Mouse (Mus musculus) stomach, postnatal 0 days (tissue): ENCODE results near the gene Stum. TPM values are rescaled to one million over a fixed set of nuclear protein-coding genes. Genes with fewer than 3 reads are reported as not detected.

Experiments used
- ATAC-seq: fragments of 200-750 bp; cut with Nextera tagmentation; 2 replicates; pipeline ENCODE4 v1.8.0; 2017; ENCODE audit not compliant: low FRiP score, low TSS enrichment
- DNase-seq: peaks from one replicate; pipeline ENCODE4 v3.0.0-alpha.2; 2016; ENCODE audit warnings: low spot score
- H3K27ac ChIP-seq: fragments of 300-500 bp; sonication (generic); replicated peaks from 2 replicates; pipeline ENCODE4 v1.5.1; 2014; ENCODE audit warnings: mild to moderate bottlenecking, control low read depth
- H3K27me3 ChIP-seq: fragments of 300-500 bp; sonication (generic); 2 replicates; pipeline ENCODE4 v1.6.1; 2014; ENCODE audit warnings: low read length; ENCODE audit not compliant: control insufficient read depth, insufficient read depth
- H3K36me3 ChIP-seq: fragments of 300-500 bp; sonication (generic); 2 replicates; pipeline ENCODE4 v1.6.1; 2014; ENCODE audit warnings: low read length, mixed read lengths; ENCODE audit not compliant: control insufficient read depth, insufficient read depth
- H3K4me1 ChIP-seq: fragments of 300-500 bp; sonication (generic); replicated peaks from 2 replicates; pipeline ENCODE4 v1.6.1; 2014; ENCODE audit warnings: antibody characterized with exemption; ENCODE audit not compliant: control insufficient read depth, insufficient read depth
- H3K4me2 ChIP-seq: fragments of 300-500 bp; sonication (generic); replicated peaks from 2 replicates; pipeline ENCODE4 v1.6.1; 2014; ENCODE audit warnings: low read depth, mild to moderate bottlenecking, control low read depth, moderate library complexity
- H3K4me3 ChIP-seq: fragments of 300-500 bp; sonication (generic); 2 replicates; pipeline ENCODE4 v1.5.1; 2014; ENCODE audit warnings: low read depth, low read length, control low read depth
- H3K9ac ChIP-seq: fragments of 300-500 bp; sonication (generic); 2 replicates; pipeline ENCODE4 v1.6.1; 2014; ENCODE audit warnings: mild to moderate bottlenecking, low read length, control low read depth, mixed read lengths
- H3K9me3 ChIP-seq: fragments of 300-500 bp; sonication (generic); 2 replicates; pipeline ENCODE4 v1.6.1; 2016; ENCODE audit warnings: low read length; ENCODE audit not compliant: control insufficient read depth
- CTCF ChIP-seq: IDR thresholded peaks from 2 replicates; pipeline ENCODE4 v1.5.1; 2016; ENCODE audit warnings: antibody characterized with exemption, low read depth, mild to moderate bottlenecking, moderate library complexity
- EP300 ChIP-seq: optimal IDR thresholded peaks from 2 replicates; pipeline ENCODE3; 2016; ENCODE audit warnings: antibody characterized with exemption
- WGBS: fragments of 180-500 bp; shearing (Covaris S2); extraction: QIAGEN DNeasy Blood & Tissue Kit; methylation state at CpG from one replicate; pipeline ENCODE4 v1.1.7; 2014; 5-methylcytosine and 5-hydroxymethylcytosine counted together
- polyA plus RNA-seq: library from polyadenylated mRNA; unstranded; fragments of >200 nt; fragmentation: Nextera tagmentation; extraction: Ambion mirVana; gene quantifications from 2 replicates; pipeline ENCODE4 v1.2.1, GENCODE M21; 2015

Gene Stum
- polyA plus RNA-seq, 1 experiment from 2014 or later: 4.3 TPM

GRCm38 (mm10) chr1:180422076-180422828, 61.1 kb downstream of the Stum start:
- H3K27me3 ChIP-seq: no peaks in the 10 kb centered on the region
- peak overlapping the region; percentile 31; the same call in 1 of the 2 replicates for H3K9ac ChIP-seq
- H3K4me2 ChIP-seq: no peak overlapping the region
- H3K4me3 ChIP-seq: no peak overlapping the region
- no peaks in the 10 kb centered on the region for H3K9me3 ChIP-seq
- WGBS: 23% methylated on average over 11 of the region's 11 CpGs
- peak overlapping the region; percentile 76 for H3K27ac ChIP-seq
- DNase-seq (peak; percentile 78), ATAC-seq (peak; percentile 89)
- H3K4me1 ChIP-seq: no peaks in the 10 kb centered on the region
- H3K36me3 ChIP-seq: peaks cover 14% of the 10 kb centered on the region
- TF ChIP-seq CTCF: peak; percentile 94
- no peak for TF ChIP-seq EP300

DNA sequence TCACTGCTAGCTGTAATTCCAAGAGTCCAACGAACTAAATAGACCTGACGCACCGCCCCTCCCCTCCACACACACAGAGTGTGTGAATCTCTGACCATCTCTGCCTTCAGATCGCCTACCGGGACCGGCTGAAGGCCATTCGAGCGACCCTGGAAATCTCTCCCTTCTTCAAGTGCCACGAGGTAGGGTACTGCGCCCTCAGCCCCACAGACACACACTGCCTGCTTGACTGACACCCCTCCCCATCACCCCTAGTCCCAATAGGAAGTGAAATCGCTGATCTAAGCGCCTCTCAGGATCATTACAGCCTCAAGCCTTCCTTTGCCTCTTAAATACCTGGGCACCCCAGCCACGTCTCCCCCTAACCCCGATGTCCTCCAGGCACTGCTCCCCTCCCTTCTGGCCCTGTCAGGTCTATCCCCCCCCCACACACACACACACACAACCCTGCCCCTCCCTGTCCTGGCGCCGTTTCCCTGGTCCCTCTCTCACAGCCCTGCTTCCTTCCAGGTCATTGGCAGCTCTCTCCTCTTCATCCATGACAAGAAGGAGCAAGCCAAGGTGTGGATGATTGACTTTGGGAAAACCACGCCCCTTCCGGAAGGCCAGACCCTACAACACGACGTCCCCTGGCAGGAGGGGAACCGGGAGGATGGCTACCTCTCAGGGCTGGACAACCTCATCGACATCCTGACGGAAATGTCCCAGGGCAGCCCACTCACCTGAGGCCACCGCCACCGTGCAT, 62.0 kb downstream of the Stum start:
- H3K9ac ChIP-seq: no peak overlapping the region
- H3K27me3 ChIP-seq: no peaks in the 10 kb centered on the region
- no peak for DNase-seq
- H3K36me3 ChIP-seq: peaks cover 14% of the 10 kb centered on the region
- no peak overlapping the region for H3K4me3 ChIP-seq
- H3K9me3 ChIP-seq: no peaks in the 10 kb centered on the region
- no peak overlapping the region for H3K4me2 ChIP-seq
- H3K4me1 ChIP-seq: no peaks in the 10 kb centered on the region
- 0 out of 2 replicates have a peak overlapping the region, but pooled peaks have one; percentile 9 for H3K27ac ChIP-seq
- WGBS: 63% methylated on average over 25 of the region's 25 CpGs
- ATAC-seq: no peak
- TF ChIP-seq CTCF (no peak), EP300 (no peak)

DNA sequence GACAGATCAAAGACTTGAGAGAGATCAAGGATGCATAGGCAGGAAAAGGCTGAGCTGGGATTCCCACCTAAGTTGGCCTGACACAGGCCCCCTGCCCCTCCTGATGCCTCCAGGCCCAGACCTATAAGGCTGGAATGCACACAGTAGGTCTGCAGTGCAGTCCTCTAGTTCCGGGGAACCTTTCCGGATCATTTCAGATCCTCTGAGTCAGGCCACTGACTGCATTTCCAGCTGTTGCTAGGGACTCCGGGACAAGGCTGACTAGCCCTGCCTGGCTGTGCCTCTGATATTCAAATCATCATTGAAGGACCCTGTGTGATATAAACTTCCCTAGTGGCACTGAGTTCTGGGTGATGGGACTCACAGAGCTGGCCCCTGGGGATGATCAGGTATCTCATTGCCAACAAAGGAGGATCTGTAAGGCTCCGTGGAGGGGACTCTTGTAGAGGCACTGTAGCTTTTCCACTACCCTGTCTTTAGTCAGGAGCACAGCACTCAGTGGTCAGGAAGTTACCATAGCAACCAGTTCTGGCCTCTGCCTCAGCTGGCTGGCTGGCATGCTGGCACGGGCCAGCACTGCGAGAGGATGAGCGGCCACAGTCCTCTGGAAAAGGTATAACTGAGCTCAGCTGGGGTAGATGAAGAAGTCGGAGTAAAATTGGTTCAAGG, 62.7 kb downstream of the Stum start:
- 65% methylated on average over 8 of the region's 8 CpGs for WGBS
- Histone ChIP-seq H3K27me3 (no peaks in the 10 kb centered on the region), H3K9me3 (no peaks in the 10 kb centered on the region), H3K36me3 (peaks cover 14% of the 10 kb centered on the region), H3K9ac (no peak overlapping the region), H3K27ac (no peak overlapping the region; the same call in 1 of the 2 replicates), H3K4me1 (no peaks in the 10 kb centered on the region), H3K4me3 (no peak overlapping the region), H3K4me2 (no peak overlapping the region)
- no peak for TF ChIP-seq CTCF
- no peak for TF ChIP-seq EP300
- DNase-seq: no peak
- ATAC-seq: no peak

- Histone ChIP-seq H3K27ac (no peak overlapping the region), H3K27me3 (no peaks in the 10 kb centered on the region), H3K9ac (no peak overlapping the region), H3K9me3 (no peaks in the 10 kb centered on the region), H3K36me3 (peaks cover 14% of the 10 kb centered on the region), H3K4me3 (no peak overlapping the region), H3K4me2 (no peak overlapping the region), H3K4me1 (no peaks in the 10 kb centered on the region)
- no peak for TF ChIP-seq CTCF
- no peak for TF ChIP-seq EP300
- DNase-seq: no peak
- WGBS: 85% methylated on average over 2 of the region's 2 CpGs
- ATAC-seq: no peak
These were observed 64.2 kb downstream of the Stum start for GRCm38 (mm10) chr1:180419059-180419458.

DNA sequence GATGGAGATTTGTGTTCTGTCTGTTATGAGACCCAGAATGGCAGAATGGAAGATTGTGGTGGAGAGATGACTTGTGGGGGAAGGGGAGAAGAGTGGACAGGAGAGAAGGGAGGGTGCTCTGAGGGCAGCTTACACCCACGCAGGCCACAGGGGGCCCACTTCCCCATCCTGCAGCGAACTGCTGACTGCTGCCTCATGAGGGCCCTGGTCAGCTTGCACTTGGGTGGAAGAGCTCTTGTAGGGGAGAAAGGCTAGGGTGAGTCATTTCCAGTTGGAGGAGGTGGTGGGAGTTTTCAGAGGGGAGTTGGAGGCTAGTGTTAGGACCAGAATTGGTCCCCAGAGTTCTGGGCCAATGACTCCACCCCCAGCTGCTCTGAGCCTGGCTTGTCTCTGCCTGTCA, 66.2 kb downstream of the Stum start:
- DNase-seq: no peak
- Histone ChIP-seq H3K9ac (no peak overlapping the region), H3K4me3 (no peak overlapping the region), H3K36me3 (peaks cover 8% of the 10 kb centered on the region), H3K27ac (no peak overlapping the region), H3K27me3 (no peaks in the 10 kb centered on the region), H3K9me3 (no peaks in the 10 kb centered on the region), H3K4me1 (no peaks in the 10 kb centered on the region), H3K4me2 (no peak overlapping the region)
- WGBS: 77% methylated on average over 2 of the region's 2 CpGs
- ATAC-seq: no peak
- TF ChIP-seq EP300: no peak
